Mouse (Mus musculus) lung, adult 18-20 months (tissue): ENCODE data around the gene Cx3cr1.

Source experiments
- DNase-seq, 2 experiments: peaks; one replicate each; pipeline ENCODE4 v3.0.0; 2022; ENCODE audit warnings: mixed read lengths in 2 of 2

Cx3cr1 gene

DNA sequence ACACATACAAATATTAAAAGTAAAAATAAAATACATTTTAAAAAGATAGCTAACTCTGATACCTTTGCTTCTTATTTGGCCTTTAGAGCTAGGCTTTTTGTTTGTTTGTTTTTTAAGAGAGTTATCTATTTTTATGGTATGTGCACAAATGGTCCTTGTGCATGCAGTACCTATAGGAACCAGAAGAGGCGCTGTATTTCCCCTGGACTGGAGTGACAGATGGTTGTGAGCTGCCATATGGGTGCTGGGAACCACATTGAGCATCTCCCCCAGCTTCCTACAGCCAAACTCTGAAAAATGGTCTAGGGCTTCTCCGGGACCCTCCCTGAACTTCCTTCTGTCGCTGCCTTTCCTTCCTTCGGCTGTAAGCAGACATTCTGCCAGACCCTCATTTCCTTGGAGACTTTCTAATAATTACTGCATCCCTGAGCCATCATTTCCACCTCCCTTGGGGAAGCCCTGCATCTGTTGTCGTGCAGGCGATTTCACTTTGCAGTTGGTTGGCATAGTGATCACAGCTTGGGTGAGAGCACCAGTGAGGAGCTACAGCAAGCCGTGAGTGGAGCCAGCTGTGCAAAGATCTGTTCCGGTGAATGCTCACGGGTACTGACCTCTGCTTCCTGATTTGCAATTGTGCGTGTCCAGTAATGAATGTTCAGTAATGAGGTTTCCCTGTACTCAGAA, 217.2 kb downstream of the Cx3cr1 start:
- no peak for DNase-seq
